Mouse (Mus musculus) gastrocnemius, adult 2 months (tissue): ENCODE measurements around the gene Chst14. TPM values are rescaled to one million over a fixed set of nuclear protein-coding genes. Genes with fewer than 3 reads are reported as not detected.

Source experiments
- DNase-seq: peaks from one replicate; pipeline ENCODE4 v3.0.0; 2022
- H3K27ac ChIP-seq: fragments of 200-600 bp; 2 replicates; pipeline ENCODE4 v1.8.1; 2022; ENCODE audit warnings: mild to moderate bottlenecking
- H3K4me3 ChIP-seq: fragments of 200-600 bp; 2 replicates; pipeline ENCODE4 v1.8.1; 2022; ENCODE audit warnings: mild to moderate bottlenecking, moderate library complexity
- CTCF ChIP-seq: fragments of 200-600 bp; IDR thresholded peaks from 2 replicates; pipeline ENCODE4 v1.8.1; 2022; ENCODE audit warnings: antibody characterized with exemption, mild to moderate bottlenecking, moderate library complexity
- intact Hi-C: fragments of 180-260 bp; cut with DNase I; formaldehyde crosslinking; loops from one replicate; pipeline ENCODE4 v1.15.1; 2025
- total RNA-seq, 2 experiments: library from RNA; stranded (reverse); gene quantifications; 2 replicates each; pipeline ENCODE4 v1.2.3; 2021

The Chst14 gene
- total RNA-seq, 2 experiments from 2014 or later: 1.6 to 2.3 TPM

GRCm38 (mm10) chr2:118978064-118978463, 51.8 kb downstream of the Chst14 start:
- intact Hi-C loops: loop anchor here (10.0 kb wide), 2 partner anchors 213 to 343 kb away; partner anchors contain the start of gene Ccdc9b
- no peak overlapping the region for H3K4me3 ChIP-seq
- no peak overlapping the region for H3K27ac ChIP-seq
- DNase-seq: no peak
- TF ChIP-seq CTCF: no peak

Other genes starting within 250 kb of the Chst14 start
- gene Ankrd63, start 222.5 kb upstream of the Chst14 start, total RNA-seq: under 1 TPM in 1 of 2 experiments, not detected in 1; 0.06 TPM
- gene Plcb2, start 198.1 kb upstream of the Chst14 start, total RNA-seq: under 1 TPM; 0.11 to 0.43 TPM
- 1 to 10 TPM; 5.2 to 5.8 TPM for gene Inafm2, start 180.7 kb upstream of the Chst14 start, total RNA-seq
- gene Ccdc9b, start 163.8 kb upstream of the Chst14 start, total RNA-seq: 10 to 100 TPM; 14.6 to 20.8 TPM
- not detected for gene Phgr1, start 153.7 kb upstream of the Chst14 start, total RNA-seq
- gene Disp2, start 146.8 kb upstream of the Chst14 start, total RNA-seq: not detected
- under 1 TPM; 0.28 to 0.31 TPM for gene Knstrn, start 112.5 kb upstream of the Chst14 start, total RNA-seq
- gene Ivd, start 64.5 kb upstream of the Chst14 start, total RNA-seq: 100 to 1,000 TPM; 122 to 189 TPM
- 1 to 10 TPM; 5.2 to 6.4 TPM for gene Bahd1, start 26.1 kb upstream of the Chst14 start, total RNA-seq
- 1 to 10 TPM; 3.2 to 4.8 TPM for gene Ccdc32, start 102.9 kb downstream of the Chst14 start, total RNA-seq
- 1 to 10 TPM; 2.8 to 3.4 TPM for gene Rpusd2, start 108.3 kb downstream of the Chst14 start, total RNA-seq
- under 1 TPM; 0.03 to 0.06 TPM for gene Knl1, start 120.6 kb downstream of the Chst14 start, total RNA-seq
- gene Rad51, start 186.3 kb downstream of the Chst14 start, total RNA-seq: 1 to 10 TPM in 1 of 2 experiments, under 1 TPM in 1; 0.70 to 1.3 TPM
- gene Rmdn3, start 230.5 kb downstream of the Chst14 start, total RNA-seq: 1 to 10 TPM; 5.6 to 5.8 TPM
- gene Gchfr, start 241.3 kb downstream of the Chst14 start, total RNA-seq: not detected
- gene Gm14137, start 248.0 kb downstream of the Chst14 start, total RNA-seq: not detected